Mouse (Mus musculus) lung, embryonic 16.5 days (tissue): ENCODE measurements around the gene Dpm2. TPM values are rescaled to one million over a fixed set of nuclear protein-coding genes. Genes with fewer than 3 reads are reported as not detected.

ENCODE experiments used
- ATAC-seq: fragments of 200-750 bp; cut with Nextera tagmentation; 2 replicates; pipeline ENCODE4 v1.8.0; 2017; ENCODE audit warnings: low read depth, mild to moderate bottlenecking, moderate library complexity
- H3K27ac ChIP-seq: fragments of 300-500 bp; sonication (generic); 2 replicates; pipeline ENCODE4 v1.5.1; 2014; ENCODE audit warnings: mild to moderate bottlenecking, control low read depth, low read length
- H3K27me3 ChIP-seq: fragments of 300-500 bp; sonication (generic); 2 replicates; pipeline ENCODE4 v1.6.1; 2014; ENCODE audit warnings: low read depth, low read length, mixed read lengths; ENCODE audit not compliant: control insufficient read depth, insufficient read depth
- H3K36me3 ChIP-seq: fragments of 300-500 bp; sonication (generic); 2 replicates; pipeline ENCODE4 v1.6.1; 2014; ENCODE audit warnings: low read length; ENCODE audit not compliant: control insufficient read depth, insufficient read depth
- H3K4me1 ChIP-seq: fragments of 300-500 bp; sonication (generic); replicated peaks from 2 replicates; pipeline ENCODE4 v1.6.1; 2014; ENCODE audit warnings: low read length, mixed read lengths; ENCODE audit not compliant: control insufficient read depth, insufficient read depth
- H3K4me2 ChIP-seq: fragments of 300-500 bp; sonication (generic); 2 replicates; pipeline ENCODE4 v1.6.1; 2014; ENCODE audit warnings: low read depth, low read length, control low read depth
- H3K4me3 ChIP-seq: fragments of 300-500 bp; sonication (generic); 2 replicates; pipeline ENCODE4 v1.5.1; 2014; ENCODE audit warnings: mild to moderate bottlenecking, low read length, control low read depth
- H3K9ac ChIP-seq: fragments of 300-500 bp; sonication (generic); 2 replicates; pipeline ENCODE4 v1.6.1; 2014; ENCODE audit warnings: low read length, control low read depth
- H3K9me3 ChIP-seq: fragments of 300-500 bp; sonication (generic); 2 replicates; pipeline ENCODE4 v1.6.1; 2016; ENCODE audit warnings: low read length; ENCODE audit not compliant: control insufficient read depth
- WGBS: fragments of 180-500 bp; shearing (Covaris S2); extraction: QIAGEN DNeasy Blood & Tissue Kit; methylation state at CpG from one replicate; pipeline ENCODE4 v1.1.7; 2014; 5-methylcytosine and 5-hydroxymethylcytosine counted together
- polyA plus RNA-seq: library from polyadenylated mRNA; unstranded; fragments of >200 nt; fragmentation: Nextera tagmentation; extraction: Ambion mirVana; gene quantifications from 2 replicates; pipeline ENCODE4 v1.2.1, GENCODE M21; 2015

The Dpm2 gene
- polyA plus RNA-seq, 1 experiment from 2014 or later, result 106 TPM

DNA sequence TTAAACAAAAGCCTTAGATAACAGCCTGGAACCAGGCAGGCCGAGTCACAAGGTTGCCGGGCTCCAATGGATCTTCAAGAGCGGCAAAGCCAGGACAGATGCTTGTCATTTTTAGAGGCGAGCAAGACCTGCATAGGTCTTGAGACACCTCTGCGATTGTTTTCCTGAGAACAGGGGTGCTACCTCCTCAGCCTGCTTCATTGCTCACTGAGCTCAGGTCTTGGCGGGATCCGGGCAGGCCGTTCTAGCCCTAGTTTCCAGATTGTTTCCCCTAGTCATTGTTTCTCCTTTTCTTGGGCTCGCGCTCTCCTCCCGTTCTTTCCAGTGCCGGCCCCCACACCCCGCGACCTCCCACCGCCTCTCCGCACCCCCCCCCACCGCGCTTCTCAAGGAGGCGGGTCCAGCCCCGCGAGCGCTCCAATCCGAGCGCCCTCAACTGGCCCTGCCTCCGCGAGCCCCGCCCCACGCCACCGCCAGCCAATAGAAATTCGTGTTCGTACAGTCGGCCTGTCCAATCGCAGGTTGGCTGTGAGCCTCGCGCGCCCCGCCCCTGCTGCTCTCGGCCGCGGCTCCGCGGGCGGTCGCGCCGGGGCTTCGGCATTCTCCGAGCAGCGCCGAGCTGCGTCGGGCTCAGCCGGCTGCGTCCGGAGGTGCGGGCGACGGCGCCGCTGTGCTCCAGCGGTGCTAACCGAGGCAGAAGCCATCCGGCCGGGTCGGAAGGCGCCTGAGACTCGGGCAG, 35.8 kb upstream of the Dpm2 start, which contains the start of gene Fam102a:
Fam102a (plus strand) TSS at position 600 of the 739 bp plus-strand sequence.
- Histone ChIP-seq H3K27ac (peak within 1 kb of the TSS; percentile 98), H3K9ac (peak within 1 kb of the TSS; percentile 92), H3K4me1 (peaks cover 49% of the 10 kb centered on the region), H3K36me3 (no peaks in the 10 kb centered on the region), H3K9me3 (no peaks in the 10 kb centered on the region), H3K4me2 (peak within 1 kb of the TSS; percentile 87), H3K27me3 (no peaks in the 10 kb centered on the region), H3K4me3 (peak within 1 kb of the TSS; percentile 87)
- ATAC-seq, result peak; percentile 95
- under 1% methylated on average over 59 of the region's 67 CpGs for WGBS

DNA sequence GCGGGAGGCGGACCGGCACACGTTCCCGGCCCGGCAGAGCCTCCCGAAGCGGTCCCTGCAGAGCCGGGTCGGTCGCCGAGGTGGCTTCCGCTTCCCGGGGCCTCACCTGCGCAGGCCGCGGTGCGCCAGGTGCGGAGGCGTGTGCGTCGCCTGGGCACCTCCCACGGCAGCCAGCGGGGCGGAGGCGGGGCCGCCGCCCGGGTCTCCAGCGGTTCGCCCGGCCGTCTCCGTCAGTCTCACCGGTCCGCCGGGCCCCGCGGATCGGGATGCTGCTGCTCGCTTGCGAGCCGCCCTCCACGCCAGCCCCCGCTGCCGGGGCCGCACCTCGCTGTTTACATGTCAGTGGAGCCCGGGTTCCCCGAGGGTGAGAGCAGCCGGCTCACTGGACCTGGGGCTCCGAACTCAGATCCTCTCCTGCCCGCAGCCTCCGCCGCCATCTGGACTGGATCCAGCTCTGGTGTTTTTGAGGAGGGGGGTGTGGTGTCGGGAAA, 35.1 kb upstream of the Dpm2 start:
- H3K27ac ChIP-seq, result peak overlapping the region; percentile 98
- H3K9me3 ChIP-seq, result no peaks in the 10 kb centered on the region
- peaks cover 55% of the 10 kb centered on the region for H3K4me1 ChIP-seq
- H3K27me3 ChIP-seq, result no peaks in the 10 kb centered on the region
- peak overlapping the region; percentile 87 for H3K4me2 ChIP-seq
- H3K36me3 ChIP-seq, result no peaks in the 10 kb centered on the region
- peak; percentile 60 for ATAC-seq
- H3K4me3 ChIP-seq, result peak overlapping the region; percentile 87
- 0% methylated on average over 28 of the region's 56 CpGs for WGBS
- H3K9ac ChIP-seq, result peak overlapping the region; percentile 92

DNA sequence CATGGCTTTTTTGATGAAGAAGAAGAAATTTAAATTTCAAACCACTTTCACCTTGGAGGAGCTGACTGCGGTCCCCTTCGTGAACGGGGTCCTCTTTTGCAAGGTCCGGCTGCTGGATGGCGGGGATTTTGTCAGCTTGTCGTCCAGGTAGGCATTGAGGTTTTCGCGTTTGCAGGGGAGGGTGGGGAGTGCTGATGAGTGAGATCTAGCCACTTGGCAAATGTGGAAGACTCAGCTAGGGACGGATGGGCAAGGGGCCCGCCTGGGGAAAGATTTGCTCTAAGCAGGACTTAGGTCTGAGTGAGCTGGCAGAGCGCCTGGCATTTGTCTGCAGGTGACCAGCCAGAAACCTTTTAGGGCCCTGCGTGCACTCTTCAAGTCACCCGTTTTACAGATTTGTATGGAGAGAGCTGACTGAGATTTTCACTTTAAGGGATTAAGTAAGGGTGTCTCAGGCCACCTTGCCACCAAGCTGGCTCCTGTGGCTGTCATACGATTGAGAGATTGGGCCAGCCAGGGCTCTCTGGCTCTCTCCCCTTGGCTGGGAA, 34.5 kb upstream of the Dpm2 start:
- no peaks in the 10 kb centered on the region for H3K36me3 ChIP-seq
- peaks cover 61% of the 10 kb centered on the region for H3K4me1 ChIP-seq
- WGBS, result under 1% methylated on average over 14 of the region's 14 CpGs

DNA sequence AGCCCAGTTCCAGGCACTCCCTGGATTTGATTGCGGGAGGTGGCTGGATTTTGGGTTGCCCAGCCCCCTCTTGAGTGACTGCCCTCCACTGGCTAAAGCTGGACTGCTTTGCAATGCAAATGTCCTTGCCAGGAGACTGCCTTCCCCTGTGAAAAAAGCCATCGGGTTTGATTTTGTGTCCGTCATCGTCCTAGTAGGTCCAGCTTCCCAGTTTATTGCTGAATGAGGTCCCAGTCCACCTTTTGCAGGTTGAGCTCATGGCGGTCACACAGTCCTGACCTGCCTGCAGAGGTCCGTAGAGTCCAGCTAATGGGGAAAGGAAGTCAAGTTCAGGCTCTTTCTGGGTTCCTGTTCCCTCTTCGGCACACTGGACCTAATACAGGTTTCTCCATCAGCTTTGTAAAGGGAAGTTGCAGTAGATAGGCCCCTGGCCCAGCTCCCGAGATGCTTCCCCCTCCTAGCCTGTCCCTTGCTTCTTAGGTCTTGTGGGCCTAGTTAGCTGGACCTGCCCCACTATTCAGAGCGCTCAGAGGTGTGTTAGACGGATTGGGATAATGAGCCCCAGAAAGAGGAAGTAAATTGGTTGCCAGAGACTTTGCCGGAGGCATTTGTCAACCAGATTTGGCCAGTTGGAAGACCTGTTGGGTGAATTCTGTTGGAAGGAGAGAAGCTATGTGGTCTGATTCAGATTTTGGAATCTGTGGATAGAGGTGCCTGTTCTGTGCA, 33.9 kb upstream of the Dpm2 start:
- H3K27me3 ChIP-seq, result no peaks in the 10 kb centered on the region
- peak overlapping the region; percentile 87 for H3K4me3 ChIP-seq
- ATAC-seq, result no peak
- H3K4me1 ChIP-seq, result peaks cover 67% of the 10 kb centered on the region
- H3K9me3 ChIP-seq, result no peaks in the 10 kb centered on the region
- no peaks in the 10 kb centered on the region for H3K36me3 ChIP-seq
- WGBS, result 3% methylated on average over 11 of the region's 11 CpGs
- peak overlapping the region; percentile 87 for H3K4me2 ChIP-seq
- peak overlapping the region; percentile 92 for H3K9ac ChIP-seq
- peak overlapping the region; percentile 98 for H3K27ac ChIP-seq

More for the DNA sequence above, 34.5 kb upstream of the Dpm2 start:
- H3K27ac ChIP-seq, result peak overlapping the region; percentile 98
- peak overlapping the region; percentile 87 for H3K4me2 ChIP-seq
- ATAC-seq, result no peak
- H3K27me3 ChIP-seq, result no peaks in the 10 kb centered on the region
- no peaks in the 10 kb centered on the region for H3K9me3 ChIP-seq
- peak overlapping the region; percentile 92 for H3K9ac ChIP-seq
- peak overlapping the region; percentile 87 for H3K4me3 ChIP-seq

DNA sequence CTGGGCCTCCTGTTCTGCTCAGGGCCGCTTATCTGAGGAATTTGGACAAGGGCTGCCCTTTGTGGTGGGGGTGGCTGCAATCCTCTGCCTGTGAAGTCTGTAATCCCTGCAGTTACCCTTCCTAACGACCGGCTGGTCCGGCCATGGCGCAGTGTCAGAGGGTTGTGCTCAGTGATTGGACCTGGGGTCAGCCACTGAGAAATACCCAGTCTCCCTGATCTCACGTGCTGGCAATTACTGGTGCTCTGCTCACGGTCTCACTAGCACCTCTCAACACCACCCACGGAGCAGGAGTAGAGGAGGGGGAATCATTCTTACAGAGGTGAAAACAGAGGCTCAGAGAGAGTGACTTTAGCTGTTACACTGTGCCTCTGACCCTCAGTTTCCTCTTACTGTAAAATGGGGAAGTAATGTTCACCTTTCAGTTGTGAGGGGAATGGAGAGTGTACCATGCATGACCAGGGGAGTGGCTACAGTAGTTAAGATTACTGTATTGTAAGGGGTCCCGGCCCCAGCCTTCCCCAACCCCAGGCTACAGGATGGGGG, 33.2 kb upstream of the Dpm2 start:
- WGBS, result 4% methylated on average over 9 of the region's 9 CpGs
- H3K9ac ChIP-seq, result peak overlapping the region; percentile 92
- peaks cover 68% of the 10 kb centered on the region for H3K4me1 ChIP-seq
- no peaks in the 10 kb centered on the region for H3K27me3 ChIP-seq
- peak overlapping the region; percentile 98 for H3K27ac ChIP-seq
- H3K9me3 ChIP-seq, result no peaks in the 10 kb centered on the region
- no peak for ATAC-seq
- H3K4me2 ChIP-seq, result peak overlapping the region; percentile 87
- peak overlapping the region; percentile 87 for H3K4me3 ChIP-seq
- H3K36me3 ChIP-seq, result no peaks in the 10 kb centered on the region

DNA sequence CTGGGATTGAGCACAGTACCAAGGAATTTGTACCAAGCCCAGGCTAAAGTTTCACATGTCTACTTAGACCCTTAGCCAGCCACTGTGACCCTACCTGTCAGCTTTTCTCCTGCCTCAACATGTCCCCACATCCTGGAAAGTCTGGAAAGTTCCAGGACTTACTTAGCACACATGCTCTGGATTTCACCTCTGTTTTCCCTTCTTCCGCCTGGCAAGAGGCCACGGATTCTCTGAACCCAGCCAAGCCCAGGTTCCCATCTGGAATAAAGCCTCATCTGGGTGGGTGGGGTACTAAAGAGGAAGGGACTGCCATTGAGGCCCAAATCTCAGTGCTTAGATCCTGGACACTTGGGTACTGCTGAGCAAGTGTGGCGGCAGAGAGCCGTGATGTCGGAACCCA, 32.7 kb upstream of the Dpm2 start:
- H3K4me3 ChIP-seq, result peak overlapping the region; percentile 87
- no peaks in the 10 kb centered on the region for H3K27me3 ChIP-seq
- H3K9me3 ChIP-seq, result no peaks in the 10 kb centered on the region
- H3K36me3 ChIP-seq, result no peaks in the 10 kb centered on the region
- peak overlapping the region; percentile 92 for H3K9ac ChIP-seq
- ATAC-seq, result no peak
- H3K4me2 ChIP-seq, result peak overlapping the region; percentile 87
- peak overlapping the region; percentile 98 for H3K27ac ChIP-seq
- peaks cover 69% of the 10 kb centered on the region for H3K4me1 ChIP-seq
- 41% methylated on average over 5 of the region's 5 CpGs for WGBS

DNA sequence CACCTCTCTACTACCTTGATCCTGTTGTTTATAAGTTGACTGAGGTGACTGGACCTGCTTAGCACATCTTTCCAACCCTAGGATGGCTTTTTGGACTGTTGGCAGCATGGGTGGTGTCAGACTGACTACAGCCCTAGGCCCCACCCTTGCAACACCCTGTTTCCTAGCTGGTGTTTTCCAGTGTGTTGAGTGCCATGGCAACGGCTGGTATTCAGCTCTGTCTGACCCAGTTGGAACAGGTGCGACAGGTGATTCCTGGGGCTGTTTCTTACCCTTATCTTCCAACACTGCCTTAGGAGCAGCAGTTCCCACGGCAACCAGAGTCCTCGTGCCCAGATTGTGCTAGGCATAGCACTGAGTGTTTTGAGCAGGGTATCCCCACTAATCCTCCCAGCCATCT, 32.2 kb upstream of the Dpm2 start:
- ATAC-seq, result no peak
- Histone ChIP-seq H3K36me3 (no peaks in the 10 kb centered on the region), H3K9ac (peak overlapping the region; percentile 92; the same call in 1 of the 2 replicates), H3K27ac (peak overlapping the region; percentile 98), H3K9me3 (no peaks in the 10 kb centered on the region), H3K27me3 (no peaks in the 10 kb centered on the region), H3K4me3 (peak overlapping the region; percentile 87), H3K4me1 (peaks cover 70% of the 10 kb centered on the region), H3K4me2 (peak overlapping the region; percentile 87)
- WGBS, result 47% methylated on average over 4 of the region's 4 CpGs

DNA sequence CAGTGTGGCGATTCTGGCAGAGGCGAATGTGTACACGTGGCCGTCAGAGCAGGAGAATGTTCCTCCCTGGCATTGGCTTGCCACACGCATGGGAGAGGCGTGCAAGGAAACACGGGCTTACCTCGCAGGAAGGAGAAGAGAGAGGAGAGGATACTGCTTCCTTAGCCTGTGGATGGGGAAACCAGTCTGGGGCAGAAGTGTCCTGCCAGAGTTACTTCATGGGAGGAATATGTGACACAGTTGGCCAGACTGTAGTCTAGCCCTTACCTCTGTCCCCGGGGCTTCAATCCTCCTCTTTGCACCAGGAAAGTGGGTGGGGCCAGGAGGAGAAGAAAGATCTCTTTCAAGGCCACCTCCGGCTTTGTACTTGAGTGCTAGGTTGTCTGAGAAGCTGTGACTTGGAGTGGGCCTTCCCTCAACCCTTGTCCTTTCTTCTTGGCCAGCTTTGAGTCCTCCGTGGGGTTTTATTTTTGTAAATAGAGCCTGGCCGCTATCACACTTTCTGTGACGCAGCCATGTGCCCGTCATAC, 31.1 kb upstream of the Dpm2 start:
- Histone ChIP-seq H3K36me3 (no peaks in the 10 kb centered on the region), H3K27me3 (no peaks in the 10 kb centered on the region), H3K4me3 (no peak overlapping the region), H3K4me2 (peak overlapping the region; percentile 18; the same call in 1 of the 2 replicates), H3K27ac (peak overlapping the region; percentile 63), H3K9me3 (no peaks in the 10 kb centered on the region), H3K4me1 (peaks cover 61% of the 10 kb centered on the region), H3K9ac (peak overlapping the region; percentile 2; the same call in 1 of the 2 replicates)
- WGBS, result 40% methylated on average over 14 of the region's 14 CpGs
- ATAC-seq, result no peak
